In the genomic region with DNA sequence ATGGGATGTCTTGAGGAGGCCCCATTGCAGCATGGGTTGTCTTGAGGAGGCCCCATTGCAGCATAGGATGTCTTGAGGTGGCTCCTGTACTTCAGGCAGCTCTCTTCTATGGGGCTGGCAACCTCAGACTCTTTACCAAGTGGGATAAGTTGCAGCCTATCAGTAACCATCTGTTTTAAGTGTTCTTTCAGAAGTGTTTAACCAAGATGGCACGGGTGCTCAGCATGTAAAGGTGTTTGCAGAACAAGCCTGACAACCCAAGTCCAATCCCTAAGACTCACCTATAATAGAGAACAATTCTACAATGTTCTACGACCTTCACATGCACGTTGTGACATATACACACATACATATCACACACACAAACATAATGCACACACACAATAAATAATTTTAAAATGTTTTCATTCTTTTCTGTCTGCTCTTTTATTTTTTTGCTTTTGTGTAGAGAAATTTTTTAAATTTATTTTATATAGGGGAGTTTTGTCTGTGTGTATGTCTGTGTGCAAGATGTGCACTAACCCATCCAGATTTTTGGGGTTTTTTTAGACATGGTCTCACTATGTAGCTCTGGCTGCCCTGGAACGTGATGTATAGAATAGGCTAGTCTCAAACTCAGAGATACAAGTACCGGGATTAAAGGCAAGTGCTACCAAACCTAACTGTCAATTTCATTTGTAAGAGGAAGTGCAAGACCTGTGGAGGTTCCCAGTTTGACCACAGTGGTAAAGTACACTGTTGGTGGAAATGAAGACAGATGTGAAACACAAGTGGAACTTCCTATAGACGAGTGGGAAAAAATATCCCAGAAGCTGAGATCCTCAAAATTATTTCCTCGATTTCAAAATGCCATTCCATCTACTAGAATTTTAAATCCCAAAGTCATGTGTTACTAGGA, we compare ENCODE assay signal across 1 mouse cellular context.
TF ChIP-seq lines count a peak whose summit lies in the region.

No protein-coding gene starts in this region.

TF ChIP-seq in MEL, 35 proteins besides CTCF, POLR2A, EP300 and RAD21:
- peak; percentile 65 for TF ChIP-seq ETS1 (IDR thresholded peaks at IDR 0.05; ENCODE audit: low read depth, low read length)
- peak; percentile 94 for TF ChIP-seq ZMIZ1 (IDR thresholded peaks at IDR 0.05; ENCODE audit: low read depth, low read length)
- no peak for TF ChIP-seq HCFC1 (IDR thresholded peaks at IDR 0.05; ENCODE audit: low read depth, low read length)
- peak; percentile 91 for TF ChIP-seq TBP (IDR thresholded peaks at IDR 0.05; ENCODE audit: low read depth, low read length)
- peak; percentile 57; the same call in 1 of the 2 replicates for TF ChIP-seq POLR2AphosphoS2 (IDR thresholded peaks at IDR 0.05; ENCODE audit: low read length)
- no peak for TF ChIP-seq RCOR1 (IDR thresholded peaks at IDR 0.05; ENCODE audit: low read depth, low read length)
